Mouse (Mus musculus) neural tube, embryonic 15.5 days (tissue): Measurements from ENCODE around the gene Prpf18. TPM values are rescaled to one million over a fixed set of nuclear protein-coding genes. Genes with fewer than 3 reads are reported as not detected.
A peak's percentile ranks its signal among the peaks of the same experiment; 100 is the strongest.

Experiments
- ATAC-seq: fragments of 200-750 bp; cut with Nextera tagmentation; 2 replicates; pipeline ENCODE4 v1.8.0; 2017; ENCODE audit warnings: mild to moderate bottlenecking, moderate TSS enrichment, moderate library complexity; ENCODE audit not compliant: low FRiP score
- H3K27ac ChIP-seq: fragments of 300-500 bp; sonication (generic); replicated peaks from 2 replicates; pipeline ENCODE4 v1.5.1; 2015; ENCODE audit warnings: mild to moderate bottlenecking, inconsistent platforms
- H3K27me3 ChIP-seq: fragments of 300-500 bp; sonication (generic); replicated peaks from 2 replicates; pipeline ENCODE4 v1.6.1; 2015; ENCODE audit warnings: inconsistent platforms
- H3K36me3 ChIP-seq: fragments of 300-500 bp; sonication (generic); 2 replicates; pipeline ENCODE4 v1.6.1; 2015; ENCODE audit warnings: inconsistent platforms
- H3K4me1 ChIP-seq: fragments of 300-500 bp; sonication (generic); 2 replicates; pipeline ENCODE4 v1.6.1; 2015; ENCODE audit warnings: inconsistent platforms
- H3K4me2 ChIP-seq: fragments of 300-500 bp; sonication (generic); 2 replicates; pipeline ENCODE4 v1.6.1; 2015; ENCODE audit warnings: inconsistent platforms, mild to moderate bottlenecking, moderate library complexity
- H3K4me3 ChIP-seq: fragments of 300-500 bp; sonication (generic); replicated peaks from 2 replicates; pipeline ENCODE4 v1.5.1; 2015; ENCODE audit warnings: mild to moderate bottlenecking, inconsistent platforms
- H3K9ac ChIP-seq: fragments of 300-500 bp; sonication (generic); replicated peaks from 2 replicates; pipeline ENCODE4 v1.6.1; 2015; ENCODE audit warnings: mild to moderate bottlenecking, inconsistent platforms
- H3K9me3 ChIP-seq: fragments of 300-500 bp; sonication (generic); replicated peaks from 2 replicates; pipeline ENCODE4 v1.6.1; 2016; ENCODE audit warnings: inconsistent platforms
- WGBS: fragments of 180-500 bp; shearing (Covaris S2); methylation state at CpG from one replicate; pipeline ENCODE4 v1.1.7; 2015; ENCODE audit warnings: mixed read lengths; 5-methylcytosine and 5-hydroxymethylcytosine counted together
- polyA plus RNA-seq: library from polyadenylated mRNA; unstranded; fragments of >200 nt; fragmentation: Nextera tagmentation; extraction: Ambion mirVana; gene quantifications from 2 replicates; pipeline ENCODE4 v1.2.1, GENCODE M21; 2015

Prpf18 gene
- polyA plus RNA-seq, 1 experiment from 2014 or later: 39.5 TPM

DNA sequence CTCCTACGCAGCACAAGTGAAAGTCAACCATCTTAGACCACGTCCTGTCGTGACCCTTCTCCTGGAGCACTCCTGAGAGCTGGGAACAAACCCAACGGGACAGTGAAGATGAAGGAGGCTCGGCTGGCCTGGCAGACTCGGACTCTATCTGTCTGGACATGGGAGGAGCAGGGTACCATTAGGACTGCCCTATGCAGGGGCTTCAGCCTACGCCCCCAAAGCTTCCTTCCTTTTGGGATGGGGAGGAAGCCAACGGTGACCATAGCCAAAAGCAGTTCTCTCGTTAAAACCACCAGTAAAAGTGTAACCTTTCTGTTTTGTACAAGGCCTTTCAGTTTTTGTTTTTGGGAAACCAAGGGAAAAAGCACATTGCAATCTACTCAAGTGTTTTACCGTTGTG lies 40.2 kb downstream of the Prpf18 start:
- no peaks in the 10 kb centered on the region for H3K4me1 ChIP-seq
- H3K4me2 ChIP-seq: no peak overlapping the region
- 90% methylated on average over 10 of the region's 10 CpGs for WGBS
- no peak overlapping the region for H3K27ac ChIP-seq
- no peak overlapping the region for H3K9ac ChIP-seq
- ATAC-seq: no peak
- no peak overlapping the region for H3K4me3 ChIP-seq
- no peaks in the 10 kb centered on the region for H3K27me3 ChIP-seq
- H3K9me3 ChIP-seq: no peaks in the 10 kb centered on the region
- H3K36me3 ChIP-seq: peaks cover 62% of the 10 kb centered on the region

DNA sequence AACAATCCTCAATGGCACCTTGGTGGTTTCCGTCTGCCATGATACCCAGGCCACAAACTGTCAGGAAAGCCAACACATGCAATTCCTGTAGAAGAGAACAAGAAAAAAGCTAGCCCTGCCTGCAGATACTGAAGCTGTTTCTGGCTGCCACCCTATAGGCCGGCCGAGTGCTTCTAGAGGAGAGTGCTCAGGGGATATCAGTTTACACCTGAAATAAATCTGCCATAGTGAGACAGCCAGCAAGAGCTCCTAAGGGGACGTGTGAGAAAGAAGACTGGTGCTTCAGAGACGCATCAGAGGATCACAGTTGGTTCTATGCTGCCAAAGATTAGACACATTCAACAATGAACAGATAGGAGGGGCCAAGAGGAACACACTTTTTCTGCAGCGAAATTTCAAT lies 40.6 kb downstream of the Prpf18 start:
- H3K27ac ChIP-seq: no peak overlapping the region
- no peak for ATAC-seq
- WGBS: 81% methylated on average over 6 of the region's 6 CpGs

DNA sequence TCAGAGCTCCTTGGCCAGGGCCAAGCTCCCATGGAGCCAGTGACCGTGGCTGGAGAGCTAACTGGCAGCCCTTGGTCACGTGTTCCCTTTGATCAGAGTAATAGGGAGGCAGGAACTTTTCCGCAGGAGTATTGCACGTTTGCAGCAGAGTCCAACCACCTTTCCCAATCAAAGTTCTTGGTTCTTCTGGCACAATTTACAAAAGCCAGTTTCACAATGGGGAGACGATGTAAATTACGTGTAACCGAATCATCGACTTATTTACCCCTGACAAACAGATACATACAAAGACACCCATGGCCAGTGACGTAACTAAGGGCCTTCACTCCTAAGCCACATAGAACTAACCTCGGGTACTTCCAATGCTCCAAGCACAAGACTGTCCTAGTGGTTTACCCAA lies 42.5 kb downstream of the Prpf18 start:
- WGBS: 76% methylated on average over 10 of the region's 10 CpGs
- Histone ChIP-seq H3K9ac (no peak overlapping the region), H3K4me3 (no peak overlapping the region), H3K4me1 (no peaks in the 10 kb centered on the region), H3K36me3 (peaks cover 79% of the 10 kb centered on the region), H3K4me2 (no peak overlapping the region), H3K27ac (no peak overlapping the region), H3K9me3 (no peaks in the 10 kb centered on the region), H3K27me3 (no peaks in the 10 kb centered on the region)
- no peak for ATAC-seq

More for the DNA sequence above, 40.6 kb downstream of the Prpf18 start:
- H3K9ac ChIP-seq: no peak overlapping the region
- H3K4me1 ChIP-seq: no peaks in the 10 kb centered on the region
- H3K4me3 ChIP-seq: no peak overlapping the region
- H3K36me3 ChIP-seq: peaks cover 66% of the 10 kb centered on the region
- H3K9me3 ChIP-seq: no peaks in the 10 kb centered on the region
- no peak overlapping the region for H3K4me2 ChIP-seq
- H3K27me3 ChIP-seq: no peaks in the 10 kb centered on the region

DNA sequence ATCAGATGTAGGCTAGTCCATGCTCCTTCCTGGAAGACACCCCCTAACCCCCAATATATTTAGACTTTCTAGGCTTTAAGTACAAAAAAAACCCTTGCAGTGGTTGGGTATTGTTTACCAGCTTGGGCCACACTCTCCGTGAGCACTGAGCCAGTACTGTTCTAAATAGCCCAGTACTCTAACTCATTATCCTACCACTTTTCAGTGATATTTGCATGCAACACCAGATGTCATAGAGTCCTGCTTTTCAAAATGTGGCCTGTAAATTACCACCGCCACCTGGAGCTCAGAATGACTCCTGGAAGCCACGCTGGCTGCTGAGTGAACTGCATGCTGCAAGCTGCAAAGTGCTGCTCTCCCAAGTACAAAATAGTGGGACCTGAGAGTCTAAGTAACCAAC lies 43.7 kb downstream of the Prpf18 start:
- Histone ChIP-seq H3K9ac (no peak overlapping the region), H3K9me3 (no peaks in the 10 kb centered on the region), H3K4me1 (no peaks in the 10 kb centered on the region), H3K36me3 (peaks cover 86% of the 10 kb centered on the region), H3K4me2 (no peak overlapping the region), H3K27me3 (no peaks in the 10 kb centered on the region), H3K27ac (peak overlapping the region; percentile 37; the same call in 1 of the 2 replicates), H3K4me3 (no peak overlapping the region)
- ATAC-seq: no peak
- WGBS: 53% methylated on average over 3 of the region's 3 CpGs

DNA sequence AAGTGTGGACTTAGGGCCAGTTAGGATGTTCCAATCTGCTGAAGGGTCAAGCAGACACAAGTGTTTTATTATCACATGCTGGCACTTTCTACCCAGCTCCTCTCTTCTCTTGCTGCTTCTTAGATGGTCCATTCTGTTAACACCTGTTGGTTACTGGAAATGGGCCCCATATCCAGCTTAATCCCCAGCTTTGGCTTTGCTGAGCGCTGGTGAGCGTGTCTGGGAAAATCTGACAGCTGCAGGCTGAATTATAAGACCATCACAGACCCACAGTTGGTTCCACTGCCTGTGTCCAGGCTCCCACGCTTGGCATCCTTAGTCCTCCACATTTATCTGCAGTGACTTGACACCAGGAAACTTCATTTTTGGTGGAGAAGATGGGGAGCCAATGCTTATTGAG lies 45.4 kb downstream of the Prpf18 start:
- Histone ChIP-seq H3K4me1 (no peaks in the 10 kb centered on the region), H3K4me3 (no peak overlapping the region), H3K9ac (no peak overlapping the region), H3K36me3 (peaks cover 85% of the 10 kb centered on the region), H3K9me3 (no peaks in the 10 kb centered on the region), H3K4me2 (no peak overlapping the region), H3K27ac (no peak overlapping the region), H3K27me3 (no peaks in the 10 kb centered on the region)
- ATAC-seq: no peak
- 91% methylated on average over 3 of the region's 3 CpGs for WGBS

DNA sequence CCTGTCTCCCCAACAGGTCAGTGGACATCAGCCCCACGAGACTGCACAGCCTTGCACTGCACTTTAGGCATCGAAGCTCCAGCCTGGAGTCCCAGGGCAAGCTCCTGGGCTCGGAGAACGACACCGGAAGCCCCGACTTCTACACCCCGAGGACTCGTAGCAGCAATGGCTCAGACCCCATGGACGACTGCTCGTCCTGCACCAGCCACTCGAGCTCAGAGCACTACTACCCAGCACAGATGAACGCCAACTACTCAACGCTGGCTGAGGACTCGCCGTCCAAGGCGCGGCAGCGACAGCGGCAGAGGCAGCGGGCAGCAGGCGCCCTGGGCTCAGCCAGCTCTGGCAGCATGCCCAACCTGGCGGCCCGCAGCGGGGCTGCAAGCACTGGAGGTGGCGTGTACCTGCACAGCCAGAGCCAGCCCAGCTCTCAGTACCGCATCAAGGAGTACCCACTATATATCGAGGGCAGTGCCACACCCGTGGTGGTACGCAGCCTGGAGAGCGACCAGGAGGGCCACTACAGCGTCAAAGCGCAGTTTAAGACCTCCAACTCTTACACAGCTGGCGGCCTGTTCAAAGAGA lies 48.5 kb downstream of the Prpf18 start:
- H3K36me3 ChIP-seq: peaks cover 57% of the 10 kb centered on the region
- H3K9ac ChIP-seq: no peak overlapping the region
- H3K4me1 ChIP-seq: peaks cover 13% of the 10 kb centered on the region
- no peak overlapping the region for H3K4me3 ChIP-seq
- no peak overlapping the region for H3K27ac ChIP-seq
- WGBS: 89% methylated on average over 33 of the region's 33 CpGs
- no peaks in the 10 kb centered on the region for H3K9me3 ChIP-seq
- no peak for ATAC-seq
- no peak overlapping the region for H3K4me2 ChIP-seq
- no peaks in the 10 kb centered on the region for H3K27me3 ChIP-seq

DNA sequence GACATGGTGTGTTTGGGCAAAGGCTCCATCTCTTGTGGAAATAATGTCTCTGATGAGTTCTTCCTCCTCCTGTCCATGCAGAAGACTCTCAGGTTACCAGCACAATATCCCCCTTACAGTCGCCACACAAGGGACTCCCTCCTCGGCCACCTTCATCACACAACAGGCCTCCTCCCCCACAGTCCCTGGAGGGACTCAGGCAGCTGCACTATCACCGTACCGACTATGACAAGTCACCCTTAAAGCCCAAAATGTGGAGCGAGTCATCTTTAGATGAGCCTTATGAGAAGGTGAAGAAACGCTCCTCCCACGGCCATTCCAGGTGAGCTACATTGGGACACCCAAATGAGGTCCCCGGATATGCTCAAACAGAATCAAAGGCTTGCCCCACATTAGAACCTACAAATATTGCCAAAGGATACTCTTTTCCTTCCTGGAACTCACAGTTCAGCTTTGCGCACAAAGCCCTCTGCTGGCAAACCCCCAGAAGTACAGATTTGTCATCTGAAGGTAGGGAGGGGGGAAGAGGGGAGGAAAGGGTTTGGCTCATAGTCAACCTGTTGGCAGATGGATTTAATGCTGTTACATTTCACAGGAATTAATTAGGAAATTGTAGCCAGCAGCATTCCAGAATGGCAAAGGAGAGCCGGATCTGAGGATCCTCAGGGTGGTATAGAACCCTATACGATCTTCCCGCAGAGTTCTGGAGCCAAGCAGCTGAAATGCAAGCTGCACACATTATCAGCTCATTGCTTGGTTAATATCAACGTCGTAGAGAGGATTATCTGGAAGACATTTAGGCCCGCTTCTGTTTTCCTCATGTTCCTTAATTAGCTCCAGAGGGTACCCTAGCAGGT lies 50.7 kb downstream of the Prpf18 start:
- H3K9ac ChIP-seq: no peak overlapping the region
- H3K27ac ChIP-seq: peak overlapping the region; percentile 42
- H3K4me3 ChIP-seq: no peak overlapping the region
- no peak overlapping the region for H3K4me2 ChIP-seq
- H3K36me3 ChIP-seq: peaks cover 43% of the 10 kb centered on the region
- 0 out of 2 replicates have a peak, but pooled peaks have one; percentile 19 for ATAC-seq
- H3K9me3 ChIP-seq: no peaks in the 10 kb centered on the region
- no peaks in the 10 kb centered on the region for H3K27me3 ChIP-seq
- peaks cover 14% of the 10 kb centered on the region for H3K4me1 ChIP-seq
- 56% methylated on average over 15 of the region's 15 CpGs for WGBS

DNA sequence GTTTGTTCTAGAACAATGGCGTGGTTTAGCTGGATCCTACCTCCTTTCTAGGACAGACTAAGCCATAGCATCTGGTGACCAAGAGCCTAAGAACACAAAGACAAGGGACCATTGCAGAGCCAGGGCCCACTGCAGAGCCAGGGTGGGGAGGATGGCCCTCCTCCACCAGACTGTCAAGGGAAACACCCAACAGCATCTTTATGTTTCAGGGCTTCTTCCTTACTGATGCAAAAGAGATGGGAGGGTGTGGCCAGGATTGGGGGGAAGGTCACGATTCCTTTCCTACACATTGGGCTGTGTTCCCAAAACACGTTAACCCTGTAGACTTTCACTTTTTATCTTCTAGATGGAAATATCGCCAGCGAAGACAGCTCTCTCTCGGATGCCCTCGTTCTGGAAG lies 54.9 kb downstream of the Prpf18 start:
- Histone ChIP-seq H3K27me3 (no peaks in the 10 kb centered on the region), H3K9me3 (no peaks in the 10 kb centered on the region), H3K4me2 (no peak overlapping the region), H3K4me3 (no peak overlapping the region), H3K4me1 (peaks cover 18% of the 10 kb centered on the region), H3K9ac (no peak overlapping the region), H3K27ac (no peak overlapping the region), H3K36me3 (peaks cover 28% of the 10 kb centered on the region)
- 92% methylated on average over 7 of the region's 7 CpGs for WGBS
- ATAC-seq: no peak

DNA sequence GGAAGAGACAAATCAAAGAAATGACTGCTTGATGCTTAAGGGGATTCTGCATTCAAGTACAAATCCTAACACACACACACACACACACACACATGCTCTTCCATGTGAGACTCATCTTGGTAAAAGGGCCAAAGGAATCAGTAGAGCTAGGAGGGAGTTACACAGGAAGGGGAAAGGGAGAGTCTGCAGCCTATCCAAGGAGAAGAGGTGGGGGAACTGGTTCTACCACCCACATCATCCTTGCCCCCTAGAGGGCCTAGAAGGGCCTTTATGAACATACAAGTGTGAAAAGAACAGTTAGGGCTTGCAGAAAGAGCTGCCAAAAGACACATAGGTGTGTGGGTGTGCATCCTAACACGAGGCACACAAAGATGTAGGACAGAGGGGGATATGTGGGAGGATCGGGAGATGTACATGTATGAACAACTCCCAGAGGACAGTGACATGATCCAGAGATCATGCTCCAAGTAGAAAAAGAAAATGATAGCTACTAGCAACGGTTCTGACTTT lies 58.0 kb downstream of the Prpf18 start:
- Histone ChIP-seq H3K9ac (no peak overlapping the region), H3K36me3 (peaks cover 46% of the 10 kb centered on the region)
- 91% methylated on average over 3 of the region's 3 CpGs for WGBS

DNA sequence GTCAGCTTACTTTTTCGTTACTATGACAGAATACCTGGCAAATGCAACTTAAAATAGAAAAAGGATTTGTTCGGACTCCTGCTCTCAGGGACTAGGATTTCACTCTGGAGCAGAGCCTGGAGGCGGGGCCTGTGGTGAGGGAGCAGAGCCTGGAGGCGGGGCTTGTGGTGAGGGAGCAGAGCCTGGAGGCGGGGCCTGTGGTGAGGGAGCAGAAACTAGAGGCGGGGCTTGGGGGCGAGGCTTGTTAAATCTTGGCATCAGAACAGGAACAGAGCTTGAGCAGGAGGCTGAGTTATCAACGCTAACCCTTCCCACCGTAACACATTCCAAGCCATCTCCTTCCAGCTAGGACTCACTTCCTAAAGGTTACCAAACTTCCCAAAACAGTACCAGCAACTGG lies 58.5 kb downstream of the Prpf18 start:
- Histone ChIP-seq H3K9me3 (no peaks in the 10 kb centered on the region), H3K36me3 (peaks cover 51% of the 10 kb centered on the region), H3K4me1 (peaks cover 5% of the 10 kb centered on the region), H3K4me2 (no peak overlapping the region), H3K4me3 (no peak overlapping the region), H3K27ac (no peak overlapping the region), H3K27me3 (no peaks in the 10 kb centered on the region), H3K9ac (no peak overlapping the region)
- peak; percentile 39; the same call in 1 of the 2 replicates for ATAC-seq
- WGBS: 37% methylated on average over 9 of the region's 9 CpGs

More for the DNA sequence above, 58.0 kb downstream of the Prpf18 start:
- no peaks in the 10 kb centered on the region for H3K27me3 ChIP-seq
- no peak overlapping the region for H3K4me2 ChIP-seq
- no peak overlapping the region for H3K27ac ChIP-seq
- no peak overlapping the region for H3K4me3 ChIP-seq
- no peak for ATAC-seq
- H3K9me3 ChIP-seq: no peaks in the 10 kb centered on the region
- peaks cover 5% of the 10 kb centered on the region for H3K4me1 ChIP-seq

DNA sequence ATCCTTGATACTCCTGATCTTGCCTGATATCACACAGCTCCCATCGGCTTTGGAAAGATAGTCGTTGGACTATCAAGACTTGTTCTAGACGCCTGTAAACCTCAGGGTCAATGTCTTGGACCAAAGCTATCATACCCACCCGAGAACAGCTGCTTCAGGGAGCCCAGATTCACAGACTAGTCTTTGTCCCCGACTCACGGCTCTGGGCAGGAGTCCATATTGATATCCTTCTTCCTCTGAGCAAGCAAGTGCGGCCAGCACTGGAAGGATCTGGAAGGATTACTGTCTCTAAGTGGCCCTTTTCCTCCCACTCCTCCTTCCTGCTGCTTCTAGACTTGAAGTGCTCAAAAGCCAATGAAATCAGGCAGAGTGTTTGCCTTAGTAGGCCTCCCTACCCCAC lies 59.2 kb downstream of the Prpf18 start:
- Histone ChIP-seq H3K4me1 (peaks cover 11% of the 10 kb centered on the region), H3K4me3 (no peak overlapping the region), H3K9ac (no peak overlapping the region), H3K27ac (no peak overlapping the region), H3K36me3 (peaks cover 55% of the 10 kb centered on the region), H3K4me2 (no peak overlapping the region), H3K9me3 (no peaks in the 10 kb centered on the region), H3K27me3 (no peaks in the 10 kb centered on the region)
- no peak for ATAC-seq
- WGBS: 90% methylated on average over 7 of the region's 7 CpGs

DNA sequence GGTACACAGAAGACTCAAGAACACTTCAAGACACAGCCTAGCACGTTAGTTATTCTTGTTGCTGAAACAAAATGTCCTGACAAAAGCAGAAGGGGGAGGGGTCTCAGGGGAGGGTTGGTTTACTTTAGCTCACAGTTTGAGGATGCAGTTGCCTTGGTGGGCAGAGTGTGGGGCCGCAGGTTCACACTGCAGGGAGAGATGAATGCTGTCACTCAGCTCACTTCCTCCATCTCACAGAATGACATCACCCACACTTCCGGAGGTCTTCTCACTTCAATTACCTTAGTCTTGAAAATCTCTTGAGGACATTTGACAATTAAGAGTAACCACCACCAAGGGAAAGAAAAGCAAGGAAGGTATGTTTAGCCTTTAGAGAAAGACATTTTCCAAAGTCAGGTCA lies 60.3 kb downstream of the Prpf18 start:
- WGBS: 92% methylated on average over 3 of the region's 3 CpGs
- ATAC-seq: no peak
- Histone ChIP-seq H3K4me2 (no peak overlapping the region), H3K4me3 (no peak overlapping the region), H3K9ac (no peak overlapping the region), H3K27me3 (no peaks in the 10 kb centered on the region), H3K36me3 (peaks cover 56% of the 10 kb centered on the region), H3K27ac (no peak overlapping the region), H3K4me1 (peaks cover 18% of the 10 kb centered on the region), H3K9me3 (no peaks in the 10 kb centered on the region)
